Mouse (Mus musculus) olfactory bulb, adult 2 months (tissue): Measurements from ENCODE around the gene Ankzf1.

Experiments
- CTCF ChIP-seq: fragments of 200-500 bp; IDR thresholded peaks from 2 replicates; pipeline ENCODE4 v1.5.1; 2012; ENCODE audit warnings: low read depth, mild to moderate bottlenecking, low read length, moderate library complexity; ENCODE audit not compliant: insufficient read depth
- POLR2A ChIP-seq: fragments of 200-500 bp; IDR thresholded peaks from 2 replicates; pipeline ENCODE4 v1.6.1; 2012; ENCODE audit warnings: mild to moderate bottlenecking, low read depth, low read length, moderate library complexity; ENCODE audit not compliant: insufficient read depth

- no peak for TF ChIP-seq POLR2A
- TF ChIP-seq CTCF, result no peak
Observed at GRCm38 (mm10) chr1:75148727-75149126, 43.2 kb upstream of the Ankzf1 start.
